Mouse (Mus musculus): ENCODE measurements around the gene Rpl13a. TPM values are rescaled to one million over a fixed set of nuclear protein-coding genes. Genes with fewer than 3 reads are reported as not detected.
"Not testable (repeated sequence)": the region's sequence is repeated elsewhere in the genome, so short reads cannot be mapped to it uniquely, and the experiment has no call there.

The Rpl13a gene
- polyA plus RNA-seq, 1 experiment from 2014 or later = 668 TPM

DNA sequence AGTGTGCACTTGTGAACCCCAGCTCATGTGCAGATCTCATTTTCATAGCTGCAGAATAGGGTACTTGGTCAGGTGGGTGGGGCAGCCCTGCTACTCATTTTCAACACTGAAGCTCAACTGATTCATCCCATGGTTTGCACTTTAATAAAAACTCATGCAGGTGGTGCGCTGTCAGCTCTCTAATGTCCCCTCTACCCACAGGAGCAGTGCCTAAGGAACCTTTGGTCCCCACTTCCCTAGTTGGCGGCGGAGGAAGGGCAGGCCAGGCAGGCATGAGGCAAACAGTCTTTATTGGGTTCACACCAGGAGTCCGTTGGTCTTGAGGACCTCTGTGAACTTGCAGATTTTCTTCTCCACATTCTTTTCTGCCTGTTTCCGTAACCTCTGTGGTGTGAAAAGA lies 2.9 kb downstream of the Rpl13a start:
- H3K27me3 ChIP-seq (ENCODE audit: control insufficient read depth, insufficient read depth, low read length); H3K4me2 ChIP-seq (ENCODE audit: low read depth, low read length); H3K9ac ChIP-seq (replicated peaks; ENCODE audit: low read depth, low read length); H3K9me3 ChIP-seq (ENCODE audit: control insufficient read depth, low read length); ATAC-seq (ENCODE audit: low read depth); H3K4me3 ChIP-seq (ENCODE audit: low read depth, low read length): not testable (repeated sequence)
- Histone ChIP-seq H3K4me1 (ENCODE audit: control insufficient read depth, insufficient read depth, low read length) (peaks cover 27% of the 10 kb centered on the region), H3K27ac (ENCODE audit: low read depth, low read length) (peak overlapping the region; percentile 87), H3K36me3 (ENCODE audit: control insufficient read depth, insufficient read depth, low read length) (peaks cover 47% of the 10 kb centered on the region)
- WGBS = 47% methylated on average over 5 of the region's 5 CpGs

DNA sequence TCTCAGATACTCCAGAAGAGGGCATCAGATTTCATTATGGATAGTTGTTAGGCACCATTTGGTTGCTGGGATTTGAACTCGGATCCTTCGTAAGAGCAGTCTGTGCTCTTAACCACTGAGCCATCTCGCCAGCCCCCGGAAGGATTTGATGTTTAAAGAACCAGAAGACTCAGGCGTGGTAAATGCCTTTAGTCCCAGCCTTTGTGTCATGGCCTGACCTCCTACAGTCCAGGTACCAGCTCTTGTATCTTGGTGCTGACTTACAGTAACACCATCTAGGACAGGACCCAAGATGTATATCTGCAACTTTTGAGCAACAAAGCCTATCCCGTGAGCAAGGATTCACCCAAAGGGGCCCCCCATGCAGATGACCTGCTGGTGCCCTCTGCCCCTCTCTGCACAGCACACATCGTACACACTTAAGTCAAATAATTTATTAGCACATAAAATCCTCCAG lies 3.4 kb downstream of the Rpl13a start:
- H3K27ac ChIP-seq (ENCODE audit: low read depth, low read length) = peak overlapping the region; percentile 87
- no peak overlapping the region for H3K9ac ChIP-seq (replicated peaks; ENCODE audit: low read depth, low read length)
- no peak for ATAC-seq (ENCODE audit: low read depth)
- peaks cover 27% of the 10 kb centered on the region for H3K4me1 ChIP-seq (ENCODE audit: control insufficient read depth, insufficient read depth, low read length)
- 7% methylated on average over 7 of the region's 7 CpGs for WGBS
- H3K9me3 ChIP-seq (ENCODE audit: control insufficient read depth, low read length) = no peaks in the 10 kb centered on the region
- no peaks in the 10 kb centered on the region; the same call in 1 of the 2 replicates for H3K27me3 ChIP-seq (ENCODE audit: control insufficient read depth, insufficient read depth, low read length)
- no peak overlapping the region; the same call in 1 of the 2 replicates for H3K4me3 ChIP-seq (ENCODE audit: low read depth, low read length)
- H3K4me2 ChIP-seq (ENCODE audit: low read depth, low read length) = peak overlapping the region; percentile 57
- H3K36me3 ChIP-seq (ENCODE audit: control insufficient read depth, insufficient read depth, low read length) = peaks cover 52% of the 10 kb centered on the region

DNA sequence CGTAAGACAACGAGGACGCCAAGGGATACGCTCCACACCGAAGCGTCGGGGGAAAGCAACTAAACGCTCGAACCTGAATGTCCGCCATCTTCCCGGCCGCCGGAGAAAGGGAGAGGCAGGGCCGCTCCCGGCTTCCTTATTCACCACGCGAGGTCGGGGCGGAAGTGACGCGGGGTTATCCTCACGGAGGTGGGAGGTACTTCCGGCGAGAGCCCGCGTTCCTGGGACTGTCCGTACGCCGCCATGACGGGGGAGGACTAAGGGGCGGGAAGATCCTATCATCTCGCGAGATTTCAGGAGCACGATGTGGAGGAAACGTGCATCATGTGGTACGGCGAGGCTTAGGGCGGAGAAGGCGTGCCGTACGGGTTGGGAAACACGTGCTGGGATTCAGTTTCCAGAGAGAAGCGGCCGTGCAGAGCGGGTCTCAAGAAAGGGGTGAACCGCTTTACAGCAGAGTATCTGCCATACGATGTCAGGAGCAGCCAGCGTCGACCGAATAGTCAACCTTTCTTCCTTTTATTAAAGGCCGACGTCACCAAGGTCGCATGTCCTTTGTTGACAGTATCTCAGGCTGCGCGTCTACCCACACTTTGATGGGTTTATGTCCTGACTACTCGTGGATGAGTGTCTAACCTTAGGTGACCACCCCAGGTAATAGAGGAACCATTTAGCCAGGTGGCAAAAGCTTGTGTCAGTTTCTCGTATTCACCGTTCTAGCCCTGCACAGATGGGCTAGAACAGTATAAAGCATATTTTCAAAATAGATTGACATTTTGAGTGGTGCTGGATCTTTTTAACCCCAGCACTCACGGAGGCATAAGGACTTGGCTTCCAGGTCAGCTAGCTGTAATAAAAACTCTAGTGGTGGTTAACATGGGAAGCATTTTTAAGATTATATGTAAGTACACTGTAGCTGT lies 4.1 kb downstream of the Rpl13a start, which contains the start of gene Rps11:
Gene Rps11, minus strand, starts transcription at position 216 of the 920 bp plus-strand sequence.
- H3K9ac ChIP-seq (replicated peaks; ENCODE audit: low read depth, low read length) = peak within 1 kb of the TSS; percentile 98
- peaks cover 27% of the 10 kb centered on the region for H3K4me1 ChIP-seq (ENCODE audit: control insufficient read depth, insufficient read depth, low read length)
- H3K9me3 ChIP-seq (ENCODE audit: control insufficient read depth, low read length) = no peaks in the 10 kb centered on the region
- no peaks in the 10 kb centered on the region; the same call in 1 of the 2 replicates for H3K27me3 ChIP-seq (ENCODE audit: control insufficient read depth, insufficient read depth, low read length)
- peak within 1 kb of the TSS; percentile 91 for H3K27ac ChIP-seq (ENCODE audit: low read depth, low read length)
- peak within 1 kb of the TSS; percentile 96 for H3K4me3 ChIP-seq (ENCODE audit: low read depth, low read length)
- peaks cover 58% of the 10 kb centered on the region for H3K36me3 ChIP-seq (ENCODE audit: control insufficient read depth, insufficient read depth, low read length)
- ATAC-seq (ENCODE audit: low read depth) = peak; percentile 90
- peak within 1 kb of the TSS; percentile 94 for H3K4me2 ChIP-seq (ENCODE audit: low read depth, low read length)
- under 1% methylated on average over 59 of the region's 59 CpGs for WGBS

DNA sequence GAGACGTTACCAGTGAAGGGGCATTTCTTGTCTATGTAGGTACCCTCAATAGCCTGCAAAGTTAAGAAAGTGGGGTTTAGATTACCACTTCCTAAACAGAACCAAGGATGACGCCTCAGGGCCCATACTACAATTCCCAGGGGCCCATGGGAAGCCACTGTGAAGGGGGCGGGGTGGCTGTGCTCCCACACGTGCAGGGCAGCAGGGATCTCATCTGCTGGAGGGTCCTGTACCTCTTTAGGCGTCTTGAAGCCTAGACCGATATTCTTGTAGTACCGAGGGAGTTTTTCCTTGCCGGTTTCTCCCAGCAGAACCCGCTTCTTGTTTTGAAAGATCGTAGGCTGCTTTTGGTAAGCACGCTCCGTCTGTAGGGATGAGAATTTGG lies 5.4 kb downstream of the Rpl13a start:
- H3K4me2 ChIP-seq (ENCODE audit: low read depth, low read length) = peak overlapping the region; percentile 94
- no peaks in the 10 kb centered on the region for H3K9me3 ChIP-seq (ENCODE audit: control insufficient read depth, low read length)
- H3K36me3 ChIP-seq (ENCODE audit: control insufficient read depth, insufficient read depth, low read length) = peaks cover 63% of the 10 kb centered on the region
- no peak for ATAC-seq (ENCODE audit: low read depth)
- peak overlapping the region; percentile 96 for H3K4me3 ChIP-seq (ENCODE audit: low read depth, low read length)
- peak overlapping the region; percentile 98 for H3K9ac ChIP-seq (replicated peaks; ENCODE audit: low read depth, low read length)
- H3K4me1 ChIP-seq (ENCODE audit: control insufficient read depth, insufficient read depth, low read length) = peaks cover 27% of the 10 kb centered on the region
- WGBS = 23% methylated on average over 12 of the region's 12 CpGs
- peak overlapping the region; percentile 91; the same call in 1 of the 2 replicates for H3K27ac ChIP-seq (ENCODE audit: low read depth, low read length)
- no peaks in the 10 kb centered on the region for H3K27me3 ChIP-seq (ENCODE audit: control insufficient read depth, insufficient read depth, low read length)

DNA sequence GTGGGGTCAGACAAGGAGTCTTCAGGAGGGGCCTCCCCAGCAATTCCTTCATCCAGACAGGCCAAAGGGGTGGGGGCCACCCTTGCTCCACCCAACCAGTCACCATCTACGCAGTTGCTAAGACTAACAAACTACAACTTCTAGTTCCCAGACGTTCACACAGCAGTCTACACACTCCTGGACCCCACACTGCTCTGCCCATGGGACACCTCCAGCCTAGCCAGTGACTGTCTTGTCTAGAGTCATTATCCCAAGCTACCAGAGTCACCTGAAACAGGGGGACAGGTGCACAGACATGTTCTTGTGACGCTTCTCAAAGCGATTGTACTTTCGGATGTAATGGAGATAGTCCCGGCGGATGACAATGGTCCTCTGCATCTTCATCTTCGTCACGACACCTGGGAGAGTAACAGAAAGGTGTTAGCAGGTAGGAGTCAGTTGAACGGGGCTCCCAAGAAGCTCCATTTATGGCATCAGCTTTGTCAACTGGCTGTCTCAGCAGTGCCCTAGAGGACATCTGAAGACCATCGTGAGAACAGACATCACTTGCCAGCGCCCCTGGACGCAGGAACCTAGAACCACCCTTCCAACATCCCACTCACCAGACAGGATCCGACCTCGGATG lies 5.9 kb downstream of the Rpl13a start:
- WGBS = 88% methylated on average over 15 of the region's 15 CpGs
- Histone ChIP-seq H3K27ac (ENCODE audit: low read depth, low read length) (no peak overlapping the region), H3K27me3 (ENCODE audit: control insufficient read depth, insufficient read depth, low read length) (no peaks in the 10 kb centered on the region), H3K4me1 (ENCODE audit: control insufficient read depth, insufficient read depth, low read length) (peaks cover 27% of the 10 kb centered on the region), H3K9ac (replicated peaks; ENCODE audit: low read depth, low read length) (0 out of 2 replicates have a peak overlapping the region, but pooled peaks have one; percentile 32), H3K4me3 (ENCODE audit: low read depth, low read length) (peak overlapping the region; percentile 96), H3K9me3 (ENCODE audit: control insufficient read depth, low read length) (no peaks in the 10 kb centered on the region), H3K36me3 (ENCODE audit: control insufficient read depth, insufficient read depth, low read length) (peaks cover 67% of the 10 kb centered on the region), H3K4me2 (ENCODE audit: low read depth, low read length) (peak overlapping the region; percentile 94)
- ATAC-seq (ENCODE audit: low read depth) = no peak

DNA sequence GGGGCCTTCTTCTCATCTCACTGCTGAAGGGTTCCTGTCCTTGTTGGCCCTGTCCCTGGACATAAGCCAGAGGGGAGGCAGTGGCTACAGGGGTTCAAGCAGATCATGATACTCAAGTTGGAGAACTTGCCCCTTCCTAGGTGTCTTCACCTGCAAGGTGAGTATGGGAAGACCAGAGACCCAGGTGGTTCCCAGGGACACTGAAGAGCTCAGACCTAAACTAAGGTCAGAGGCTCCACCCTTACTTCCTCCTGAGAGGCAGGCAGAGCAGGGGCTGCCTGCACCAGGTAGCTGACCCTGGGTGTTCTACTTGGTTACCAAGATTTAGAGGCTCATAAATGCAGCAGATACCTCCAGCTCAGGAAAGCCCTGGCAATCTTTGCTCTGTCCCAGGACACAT lies 6.6 kb downstream of the Rpl13a start:
- no peak for ATAC-seq (ENCODE audit: low read depth)
- Histone ChIP-seq H3K9me3 (ENCODE audit: control insufficient read depth, low read length) (no peaks in the 10 kb centered on the region), H3K4me1 (ENCODE audit: control insufficient read depth, insufficient read depth, low read length) (peaks cover 21% of the 10 kb centered on the region), H3K36me3 (ENCODE audit: control insufficient read depth, insufficient read depth, low read length) (peaks cover 62% of the 10 kb centered on the region), H3K9ac (replicated peaks; ENCODE audit: low read depth, low read length) (no peak overlapping the region), H3K4me3 (ENCODE audit: low read depth, low read length) (no peak overlapping the region), H3K27ac (ENCODE audit: low read depth, low read length) (no peak overlapping the region), H3K27me3 (ENCODE audit: control insufficient read depth, insufficient read depth, low read length) (no peaks in the 10 kb centered on the region), H3K4me2 (ENCODE audit: low read depth, low read length) (no peak overlapping the region)

DNA sequence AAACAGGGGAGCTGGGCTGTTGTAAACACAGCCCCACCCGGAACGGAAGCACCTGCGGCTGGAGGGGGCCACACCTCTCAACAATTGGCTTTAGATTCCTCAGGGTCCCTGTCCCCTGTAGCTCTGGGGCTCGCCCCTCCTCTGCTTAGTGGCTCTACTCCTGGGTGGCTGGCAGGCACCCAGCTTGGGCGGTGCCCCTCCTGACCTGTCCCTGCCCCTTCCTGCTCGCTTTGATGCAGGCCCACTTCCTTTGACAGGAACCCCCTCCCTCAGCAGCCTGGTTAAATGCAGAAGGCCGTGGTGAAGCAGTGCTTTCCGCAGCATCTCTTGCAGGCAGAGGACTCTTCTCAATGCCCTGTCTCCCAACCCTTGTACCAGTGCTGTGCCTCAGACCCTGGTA lies 7.2 kb downstream of the Rpl13a start:
- no peak for ATAC-seq (ENCODE audit: low read depth)
- H3K4me1 ChIP-seq (ENCODE audit: control insufficient read depth, insufficient read depth, low read length) = peaks cover 15% of the 10 kb centered on the region
- no peak overlapping the region for H3K4me2 ChIP-seq (ENCODE audit: low read depth, low read length)
- H3K27ac ChIP-seq (ENCODE audit: low read depth, low read length) = no peak overlapping the region
- 76% methylated on average over 8 of the region's 8 CpGs for whole genome bisulfite sequencing
- no peaks in the 10 kb centered on the region for H3K27me3 ChIP-seq (ENCODE audit: control insufficient read depth, insufficient read depth, low read length)
- H3K36me3 ChIP-seq (ENCODE audit: control insufficient read depth, insufficient read depth, low read length) = peaks cover 56% of the 10 kb centered on the region
- H3K9ac ChIP-seq (replicated peaks; ENCODE audit: low read depth, low read length) = 0 out of 2 replicates have a peak overlapping the region, but pooled peaks have one; percentile 25
- H3K9me3 ChIP-seq (ENCODE audit: control insufficient read depth, low read length) = no peaks in the 10 kb centered on the region
- no peak overlapping the region for H3K4me3 ChIP-seq (ENCODE audit: low read depth, low read length)

DNA sequence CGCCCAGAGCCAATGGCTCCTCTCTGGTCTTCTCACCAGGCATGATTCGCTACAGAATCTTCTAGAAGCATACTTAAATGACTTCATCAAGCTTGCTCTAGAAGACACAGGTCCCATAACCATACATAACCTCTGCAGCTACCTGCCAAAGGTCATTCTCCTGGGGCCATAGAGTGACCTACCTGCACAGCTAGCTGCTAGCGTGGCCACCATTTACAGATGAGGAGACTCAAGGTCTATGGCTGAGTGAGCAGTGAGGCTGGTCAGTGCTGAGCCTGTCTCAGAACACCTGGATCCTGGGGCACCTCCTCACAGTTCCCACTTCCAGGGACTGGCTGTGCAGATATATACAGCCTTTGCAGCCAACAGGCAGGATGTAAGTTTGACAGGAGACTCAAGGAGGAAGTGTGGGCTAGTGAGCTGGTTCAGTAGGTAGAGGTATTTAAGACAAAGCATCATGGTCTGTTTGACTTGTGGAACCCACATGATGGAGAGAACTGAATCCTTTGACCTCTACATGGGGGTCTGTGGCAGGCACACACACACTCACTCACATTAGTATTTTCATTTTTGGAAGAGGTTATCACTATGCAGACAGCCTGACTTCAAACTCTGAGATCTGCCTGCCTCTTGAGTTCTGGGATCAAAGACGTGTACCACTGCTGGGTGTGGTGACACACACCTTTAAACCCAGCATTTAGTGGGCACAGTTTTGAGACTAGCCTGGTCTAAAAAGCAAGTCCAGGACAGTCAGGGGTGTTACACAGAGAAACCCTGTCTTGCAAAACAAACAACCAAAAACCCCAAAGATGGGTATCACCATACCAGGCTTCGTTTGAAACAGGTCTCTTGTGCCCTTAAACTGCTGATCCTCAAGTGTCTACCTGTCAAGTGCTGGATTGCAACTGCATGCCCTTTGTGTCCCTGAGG lies 8.5 kb downstream of the Rpl13a start:
- no peaks in the 10 kb centered on the region for H3K9me3 ChIP-seq (ENCODE audit: control insufficient read depth, low read length)
- H3K27ac ChIP-seq (ENCODE audit: low read depth, low read length) = 0 out of 2 replicates have a peak overlapping the region, but pooled peaks have one; percentile 10
- peaks cover 43% of the 10 kb centered on the region for H3K36me3 ChIP-seq (ENCODE audit: control insufficient read depth, insufficient read depth, low read length)
- H3K4me1 ChIP-seq (ENCODE audit: control insufficient read depth, insufficient read depth, low read length) = peaks cover 12% of the 10 kb centered on the region
- WGBS = 77% methylated on average over 5 of the region's 5 CpGs
- H3K4me3 ChIP-seq (ENCODE audit: low read depth, low read length) = no peak overlapping the region
- no peak for ATAC-seq (ENCODE audit: low read depth)
- H3K4me2 ChIP-seq (ENCODE audit: low read depth, low read length) = no peak overlapping the region
- no peaks in the 10 kb centered on the region for H3K27me3 ChIP-seq (ENCODE audit: control insufficient read depth, insufficient read depth, low read length)
- H3K9ac ChIP-seq (replicated peaks; ENCODE audit: low read depth, low read length) = no peak overlapping the region
